In the genomic region with DNA sequence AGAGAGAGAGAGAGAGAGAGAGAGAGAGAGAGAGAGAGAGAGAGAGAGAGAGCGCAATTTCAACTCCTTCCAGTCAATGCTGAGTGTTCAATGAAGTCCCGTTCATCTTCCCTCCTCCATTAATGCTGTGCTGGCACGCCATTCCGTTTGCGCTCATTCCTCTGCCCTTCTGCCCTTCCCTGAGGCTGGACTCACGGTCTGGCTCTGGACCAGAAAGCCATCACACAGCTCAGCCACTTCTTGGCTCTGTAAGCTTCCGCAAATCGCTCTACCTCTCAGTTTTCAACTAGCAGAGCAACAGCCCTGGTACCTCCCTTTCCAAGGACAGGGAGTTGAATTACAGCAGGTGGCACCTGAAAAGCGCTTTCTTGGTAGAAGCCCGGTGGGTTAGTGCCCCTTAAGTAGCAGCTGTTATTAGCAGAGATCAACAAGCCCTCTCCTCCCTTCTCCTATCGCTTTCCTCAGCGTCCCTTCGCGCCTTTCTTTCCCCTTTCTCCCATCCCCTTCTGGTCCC, we compare ENCODE assay signal across 9 mouse cellular contexts. TPM values are rescaled to one million over a fixed set of nuclear protein-coding genes. Genes with fewer than 3 reads are reported as not detected.
DNase-seq lines count a peak whose midpoint lies in the region; ATAC-seq and TF ChIP-seq lines count a peak whose summit lies in the region.
"Had no signal": no experiment of that assay in that cellular context is flagged by ENCODE, and none has a peak within 500 bp of the region (broad histone marks: within the 10 kb centered on the region; RNA-seq: fewer than 3 reads in every experiment).

No protein-coding gene starts in this region.

- H3K4me1 ChIP-seq in heart, embryonic 11.5 days (ENCODE audit: control insufficient read depth, insufficient read depth, low read length): peaks cover 3% of the 10 kb centered on the region; the same call in 1 of the 2 replicates
- peaks cover 21% of the 10 kb centered on the region for H3K4me1 ChIP-seq in kidney, embryonic 15.5 days

- no peak for ATAC-seq in heart, embryonic 11.5 days (replicated peaks; ENCODE audit: insufficient number of reproducible peaks, low FRiP score, low TSS enrichment)
- ATAC-seq in kidney, embryonic 15.5 days (replicated peaks; ENCODE audit: low FRiP score): 0 out of 2 replicates have a peak, but pooled peaks have one; percentile 12
- ATAC-seq in granulocyte monocyte progenitor cell, adult 5-6 weeks (replicated peaks; ENCODE audit: poor library complexity, severe bottlenecking): no peak

- intact Hi-C loops in left cerebral cortex, postnatal 14 days (cut with DNase I): loop anchor here (5.0 to 10.0 kb wide), 3 partner anchors 106 to 354 kb away; partner anchors contain the start of genes Abca15 and Dnah3

- peak overlapping the region; percentile 63 for H3K4me2 ChIP-seq in heart, embryonic 11.5 days
- peak overlapping the region; percentile 66 for H3K4me2 ChIP-seq in kidney, embryonic 15.5 days

- peaks cover 32% of the 10 kb centered on the region for H3K27me3 ChIP-seq in heart, embryonic 11.5 days (ENCODE audit: control insufficient read depth, insufficient read depth, low read length)
- H3K27me3 ChIP-seq in kidney, embryonic 15.5 days: peaks cover 23% of the 10 kb centered on the region

- no peak for DNase-seq in layer of hippocampus, adult 2 months (ENCODE audit: low spot score in 2 of 2)
- DNase-seq in layer of hippocampus, postnatal 14 days (ENCODE audit: low spot score in 2 of 2): no peak
- peak; percentile 32 for DNase-seq in lung, postnatal 10 days
- no peak for DNase-seq in adipocyte (ENCODE audit: low spot score)
- DNase-seq in left cerebral cortex, postnatal 14 days (ENCODE audit: low spot score in 2 of 2): no peak

- peak overlapping the region; percentile 92 for H3K27ac ChIP-seq in layer of hippocampus, adult 2 months
- no peak overlapping the region for H3K27ac ChIP-seq in heart, embryonic 11.5 days (ENCODE audit: low read depth, low read length)
- H3K27ac ChIP-seq in kidney, embryonic 15.5 days: peak overlapping the region; percentile 45; the same call in 1 of the 2 replicates

- H3K9me3 ChIP-seq in heart, embryonic 11.5 days (replicated peaks; ENCODE audit: control insufficient read depth, low read length): no peaks in the 10 kb centered on the region
- no peaks in the 10 kb centered on the region for H3K9me3 ChIP-seq in kidney, embryonic 15.5 days (replicated peaks)

- H3K36me3 ChIP-seq in heart, embryonic 11.5 days (ENCODE audit: control insufficient read depth, insufficient read depth, low read length): no peaks in the 10 kb centered on the region
- H3K36me3 ChIP-seq in kidney, embryonic 15.5 days: no peaks in the 10 kb centered on the region

- peak overlapping the region; percentile 59; the same call in 1 of the 2 replicates for H3K9ac ChIP-seq in heart, embryonic 11.5 days (ENCODE audit: low read depth, low read length)
- H3K9ac ChIP-seq in kidney, embryonic 15.5 days: peak overlapping the region; percentile 36; the same call in 1 of the 2 replicates

- WGBS in heart, embryonic 11.5 days (ENCODE audit: insufficient replicate concordance): 4% methylated on average over 14 of the region's 14 CpGs
- under 1% methylated on average over 14 of the region's 14 CpGs for WGBS in kidney, embryonic 15.5 days

- peak overlapping the region; percentile 67 for H3K4me3 ChIP-seq in layer of hippocampus, adult 2 months
- H3K4me3 ChIP-seq in heart, embryonic 11.5 days (ENCODE audit: low read depth, low read length): peak overlapping the region; percentile 22; the same call in 1 of the 2 replicates
- peak overlapping the region; percentile 47 for H3K4me3 ChIP-seq in kidney, embryonic 15.5 days (replicated peaks)

- no peak for TF ChIP-seq CTCF in layer of hippocampus, adult 2 months (conservative IDR thresholded peaks at IDR 0.05)

RNA-seq across cellular contexts. Expression of gene Crym, which starts 0.6 kb away (rescaled TPM):
- 100 to 1,000 TPM; 235 to 270 TPM for total RNA-seq in layer of hippocampus, adult 2 months (2021)
- total RNA-seq in layer of hippocampus, postnatal 14 days (2021): 100 to 1,000 TPM; 479 to 510 TPM
- 1.2 and 1.9 TPM in 2 replicates for polyA plus RNA-seq in heart, embryonic 11.5 days (2014; fragmentation: Nextera tagmentation; extraction: Ambion mirVana)
- polyA plus RNA-seq in kidney, embryonic 15.5 days (2015; fragmentation: Nextera tagmentation; extraction: Ambion mirVana): 72.5 and 76.1 TPM in 2 replicates
- total RNA-seq in granulocyte monocyte progenitor cell, adult 5-6 weeks (2014; fragmentation: Nextera tagmentation): not detected in 2 replicates
- not detected in 2 replicates for total RNA-seq in granulocyte monocyte progenitor cell, adult 5-6 weeks (2017)
- 100 to 1,000 TPM; 101 to 163 TPM for total RNA-seq in left cerebral cortex, postnatal 14 days (2021)

RNA-seq across cellular contexts. Expression of gene Abca14, which starts 2.5 kb away (rescaled TPM):
- not detected for total RNA-seq in layer of hippocampus, adult 2 months (2021)
- total RNA-seq in layer of hippocampus, postnatal 14 days (2021): not detected
- not detected in 2 replicates for polyA plus RNA-seq in heart, embryonic 11.5 days (2014; fragmentation: Nextera tagmentation; extraction: Ambion mirVana)
- 0.22 TPM in 1 of 2 replicates, not detected in the other for polyA plus RNA-seq in kidney, embryonic 15.5 days (2015; fragmentation: Nextera tagmentation; extraction: Ambion mirVana)
- total RNA-seq in granulocyte monocyte progenitor cell, adult 5-6 weeks (2014; fragmentation: Nextera tagmentation): not detected in 2 replicates
- total RNA-seq in granulocyte monocyte progenitor cell, adult 5-6 weeks (2017): not detected in 2 replicates
- under 1 TPM in 1 of 2 experiments, not detected in 1; 0.13 TPM for total RNA-seq in left cerebral cortex, postnatal 14 days (2021)
- total RNA-seq: heart, postnatal 14 days had no signal

RNA-seq across cellular contexts. Expression of gene Anks4b, which starts 27.6 kb away (rescaled TPM):
- under 1 TPM; 0.31 to 0.32 TPM for total RNA-seq in layer of hippocampus, adult 2 months (2021)
- under 1 TPM; 0.65 to 0.79 TPM for total RNA-seq in layer of hippocampus, postnatal 14 days (2021)
- 0.06 TPM in 1 of 2 replicates, not detected in the other for polyA plus RNA-seq in heart, embryonic 11.5 days (2014; fragmentation: Nextera tagmentation; extraction: Ambion mirVana)
- 3.0 and 3.1 TPM in 2 replicates for polyA plus RNA-seq in kidney, embryonic 15.5 days (2015; fragmentation: Nextera tagmentation; extraction: Ambion mirVana)
- not detected in 2 replicates for total RNA-seq in granulocyte monocyte progenitor cell, adult 5-6 weeks (2014; fragmentation: Nextera tagmentation)
- not detected in 2 replicates for total RNA-seq in granulocyte monocyte progenitor cell, adult 5-6 weeks (2017)
- under 1 TPM; 0.30 to 0.48 TPM for total RNA-seq in left cerebral cortex, postnatal 14 days (2021)

RNA-seq across cellular contexts. Expression of gene Zp2, which starts 56.2 kb away (rescaled TPM):
- total RNA-seq in layer of hippocampus, adult 2 months (2021): under 1 TPM; 0.20 to 0.37 TPM
- under 1 TPM; 0.21 to 0.41 TPM for total RNA-seq in layer of hippocampus, postnatal 14 days (2021)
- 0.09 TPM in 1 of 2 replicates, not detected in the other for polyA plus RNA-seq in heart, embryonic 11.5 days (2014; fragmentation: Nextera tagmentation; extraction: Ambion mirVana)
- 0.17 and 0.19 TPM in 2 replicates for polyA plus RNA-seq in kidney, embryonic 15.5 days (2015; fragmentation: Nextera tagmentation; extraction: Ambion mirVana)
- not detected in 2 replicates for total RNA-seq in granulocyte monocyte progenitor cell, adult 5-6 weeks (2014; fragmentation: Nextera tagmentation)
- not detected in 2 replicates for total RNA-seq in granulocyte monocyte progenitor cell, adult 5-6 weeks (2017)
- under 1 TPM; 0.15 to 0.53 TPM for total RNA-seq in left cerebral cortex, postnatal 14 days (2021)

Comparison
In these comparisons a context has a peak if more than half of its experiments do, and no peak if none do; other contexts are left out.
1. RNA of gene Crym, which starts 0.6 kb away (total RNA-seq): 479 to 510 TPM in layer of hippocampus, postnatal 14 days, 235 to 270 TPM in layer of hippocampus, adult 2 months and 101 to 163 TPM in left cerebral cortex, postnatal 14 days; not detected in granulocyte monocyte progenitor cell, adult 5-6 weeks; every median in the first group is over 100 times any median in the second.
2. Peak in every context shown above with its lines, with median percentiles within 50 percentile points of each other: H3K4me3 ChIP-seq.